Mouse (Mus musculus): Measurements from ENCODE around the gene Lamb3. TPM values are rescaled to one million over a fixed set of nuclear protein-coding genes. Genes with fewer than 3 reads are reported as not detected.
A peak's percentile ranks its signal among the peaks of the same experiment; 100 is the strongest.

Gene Lamb3
- polyA plus RNA-seq, 1 experiment from 2014 or later: 4.3 TPM

- no peak for ATAC-seq
- H3K9me3 ChIP-seq (ENCODE audit: control insufficient read depth, low read length): no peaks in the 10 kb centered on the region
- H3K4me1 ChIP-seq (ENCODE audit: control insufficient read depth, insufficient read depth, low read length): no peaks in the 10 kb centered on the region
- H3K9ac ChIP-seq (ENCODE audit: low read depth, low read length): no peak overlapping the region
- no peak overlapping the region for H3K4me3 ChIP-seq (ENCODE audit: low read length)
- H3K27ac ChIP-seq (ENCODE audit: low read length): no peak overlapping the region
- WGBS: 71% methylated on average over 3 of the region's 3 CpGs
- H3K36me3 ChIP-seq (ENCODE audit: control insufficient read depth, insufficient read depth, low read length): no peaks in the 10 kb centered on the region
- no peaks in the 10 kb centered on the region for H3K27me3 ChIP-seq (replicated peaks; ENCODE audit: control insufficient read depth, insufficient read depth, low read length)
- H3K4me2 ChIP-seq (ENCODE audit: low read depth, low read length): no peak overlapping the region
Measured at GRCm38 (mm10) chr1:193216000-193216399, 8.5 kb downstream of the Lamb3 start.

GRCm38 (mm10) chr1:193220408-193220807 lies 12.9 kb downstream of the Lamb3 start:
- no peaks in the 10 kb centered on the region for H3K9me3 ChIP-seq (ENCODE audit: control insufficient read depth, low read length)
- no peaks in the 10 kb centered on the region for H3K36me3 ChIP-seq (ENCODE audit: control insufficient read depth, insufficient read depth, low read length)
- no peak overlapping the region for H3K4me2 ChIP-seq (ENCODE audit: low read depth, low read length)
- no peak for ATAC-seq
- no peak overlapping the region for H3K9ac ChIP-seq (ENCODE audit: low read depth, low read length)
- H3K4me3 ChIP-seq (ENCODE audit: low read length): no peak overlapping the region
- H3K27me3 ChIP-seq (replicated peaks; ENCODE audit: control insufficient read depth, insufficient read depth, low read length): no peaks in the 10 kb centered on the region
- H3K4me1 ChIP-seq (ENCODE audit: control insufficient read depth, insufficient read depth, low read length): no peaks in the 10 kb centered on the region
- WGBS: 64% methylated on average over 5 of the region's 5 CpGs
- H3K27ac ChIP-seq (ENCODE audit: low read length): no peak overlapping the region

- Histone ChIP-seq H3K4me2 (ENCODE audit: low read depth, low read length) (no peak overlapping the region), H3K9ac (ENCODE audit: low read depth, low read length) (no peak overlapping the region), H3K9me3 (ENCODE audit: control insufficient read depth, low read length) (no peaks in the 10 kb centered on the region), H3K36me3 (ENCODE audit: control insufficient read depth, insufficient read depth, low read length) (no peaks in the 10 kb centered on the region), H3K27ac (ENCODE audit: low read length) (no peak overlapping the region), H3K27me3 (replicated peaks; ENCODE audit: control insufficient read depth, insufficient read depth, low read length) (no peaks in the 10 kb centered on the region), H3K4me1 (ENCODE audit: control insufficient read depth, insufficient read depth, low read length) (no peaks in the 10 kb centered on the region), H3K4me3 (ENCODE audit: low read length) (no peak overlapping the region)
- WGBS: 41% methylated on average over 3 of the region's 3 CpGs
- no peak for ATAC-seq
Measured at GRCm38 (mm10) chr1:193225531-193225930, 18.0 kb downstream of the Lamb3 start.

- Histone ChIP-seq H3K36me3 (ENCODE audit: control insufficient read depth, insufficient read depth, low read length) (no peaks in the 10 kb centered on the region), H3K4me3 (ENCODE audit: low read length) (no peak overlapping the region), H3K4me1 (ENCODE audit: control insufficient read depth, insufficient read depth, low read length) (0 out of 2 replicates have a peak, but pooled peaks cover 3% of the 10 kb centered on the region), H3K9me3 (ENCODE audit: control insufficient read depth, low read length) (no peaks in the 10 kb centered on the region), H3K4me2 (ENCODE audit: low read depth, low read length) (no peak overlapping the region), H3K27ac (ENCODE audit: low read length) (no peak overlapping the region), H3K27me3 (replicated peaks; ENCODE audit: control insufficient read depth, insufficient read depth, low read length) (no peaks in the 10 kb centered on the region), H3K9ac (ENCODE audit: low read depth, low read length) (no peak overlapping the region)
- WGBS: 91% methylated on average over 4 of the region's 4 CpGs
- ATAC-seq: no peak
Measured at GRCm38 (mm10) chr1:193226114-193226513, 18.6 kb downstream of the Lamb3 start.

GRCm38 (mm10) chr1:193226724-193227522 lies 19.4 kb downstream of the Lamb3 start:
- Histone ChIP-seq H3K36me3 (ENCODE audit: control insufficient read depth, insufficient read depth, low read length) (no peaks in the 10 kb centered on the region), H3K9me3 (ENCODE audit: control insufficient read depth, low read length) (no peaks in the 10 kb centered on the region), H3K27me3 (replicated peaks; ENCODE audit: control insufficient read depth, insufficient read depth, low read length) (no peaks in the 10 kb centered on the region), H3K4me1 (ENCODE audit: control insufficient read depth, insufficient read depth, low read length) (0 out of 2 replicates have a peak, but pooled peaks cover 3% of the 10 kb centered on the region), H3K27ac (ENCODE audit: low read length) (no peak overlapping the region), H3K4me3 (ENCODE audit: low read length) (no peak overlapping the region), H3K4me2 (ENCODE audit: low read depth, low read length) (no peak overlapping the region), H3K9ac (ENCODE audit: low read depth, low read length) (no peak overlapping the region)
- peak; percentile 74 for ATAC-seq
- 30% methylated on average over 7 of the region's 7 CpGs for WGBS

- no peak overlapping the region for H3K4me2 ChIP-seq (ENCODE audit: low read depth, low read length)
- no peak overlapping the region for H3K9ac ChIP-seq (ENCODE audit: low read depth, low read length)
- no peaks in the 10 kb centered on the region for H3K36me3 ChIP-seq (ENCODE audit: control insufficient read depth, insufficient read depth, low read length)
- ATAC-seq: no peak
- WGBS: 85% methylated on average over 4 of the region's 4 CpGs
- 0 out of 2 replicates have a peak, but pooled peaks cover 3% of the 10 kb centered on the region for H3K4me1 ChIP-seq (ENCODE audit: control insufficient read depth, insufficient read depth, low read length)
- H3K27ac ChIP-seq (ENCODE audit: low read length): no peak overlapping the region
- no peaks in the 10 kb centered on the region for H3K27me3 ChIP-seq (replicated peaks; ENCODE audit: control insufficient read depth, insufficient read depth, low read length)
- no peak overlapping the region for H3K4me3 ChIP-seq (ENCODE audit: low read length)
- H3K9me3 ChIP-seq (ENCODE audit: control insufficient read depth, low read length): no peaks in the 10 kb centered on the region
Measured at GRCm38 (mm10) chr1:193227537-193227936, 20.0 kb downstream of the Lamb3 start.

- Histone ChIP-seq H3K9me3 (ENCODE audit: control insufficient read depth, low read length) (no peaks in the 10 kb centered on the region), H3K4me1 (ENCODE audit: control insufficient read depth, insufficient read depth, low read length) (0 out of 2 replicates have a peak, but pooled peaks cover 3% of the 10 kb centered on the region), H3K4me3 (ENCODE audit: low read length) (no peak overlapping the region), H3K4me2 (ENCODE audit: low read depth, low read length) (no peak overlapping the region), H3K27me3 (replicated peaks; ENCODE audit: control insufficient read depth, insufficient read depth, low read length) (no peaks in the 10 kb centered on the region), H3K27ac (ENCODE audit: low read length) (no peak overlapping the region), H3K36me3 (ENCODE audit: control insufficient read depth, insufficient read depth, low read length) (no peaks in the 10 kb centered on the region), H3K9ac (ENCODE audit: low read depth, low read length) (no peak overlapping the region)
- no peak for ATAC-seq
- WGBS: 91% methylated on average over 5 of the region's 5 CpGs
Measured at GRCm38 (mm10) chr1:193229570-193229969, 22.1 kb downstream of the Lamb3 start.

GRCm38 (mm10) chr1:193230531-193230930 lies 23.0 kb downstream of the Lamb3 start:
- no peak overlapping the region for H3K9ac ChIP-seq (ENCODE audit: low read depth, low read length)
- H3K9me3 ChIP-seq (ENCODE audit: control insufficient read depth, low read length): no peaks in the 10 kb centered on the region
- 0 out of 2 replicates have a peak, but pooled peaks cover 3% of the 10 kb centered on the region for H3K4me1 ChIP-seq (ENCODE audit: control insufficient read depth, insufficient read depth, low read length)
- no peaks in the 10 kb centered on the region for H3K36me3 ChIP-seq (ENCODE audit: control insufficient read depth, insufficient read depth, low read length)
- H3K4me3 ChIP-seq (ENCODE audit: low read length): no peak overlapping the region
- WGBS: 43% methylated on average over 3 of the region's 3 CpGs
- no peaks in the 10 kb centered on the region for H3K27me3 ChIP-seq (replicated peaks; ENCODE audit: control insufficient read depth, insufficient read depth, low read length)
- H3K4me2 ChIP-seq (ENCODE audit: low read depth, low read length): no peak overlapping the region
- ATAC-seq: no peak
- no peak overlapping the region for H3K27ac ChIP-seq (ENCODE audit: low read length)

- Histone ChIP-seq H3K36me3 (ENCODE audit: control insufficient read depth, insufficient read depth, low read length) (no peaks in the 10 kb centered on the region), H3K9ac (ENCODE audit: low read depth, low read length) (no peak overlapping the region), H3K4me3 (ENCODE audit: low read length) (no peak overlapping the region), H3K4me1 (ENCODE audit: control insufficient read depth, insufficient read depth, low read length) (0 out of 2 replicates have a peak, but pooled peaks cover 3% of the 10 kb centered on the region), H3K27me3 (replicated peaks; ENCODE audit: control insufficient read depth, insufficient read depth, low read length) (no peaks in the 10 kb centered on the region), H3K27ac (ENCODE audit: low read length) (no peak overlapping the region), H3K4me2 (ENCODE audit: low read depth, low read length) (no peak overlapping the region), H3K9me3 (ENCODE audit: control insufficient read depth, low read length) (no peaks in the 10 kb centered on the region)
- WGBS: 46% methylated on average over 5 of the region's 5 CpGs
- ATAC-seq: peak; percentile 56; the same call in 1 of the 2 replicates
Measured at GRCm38 (mm10) chr1:193230935-193231334, 23.4 kb downstream of the Lamb3 start.

Data from intestine, embryonic 16.5 days (tissue).